Mouse (Mus musculus): ENCODE measurements around the gene Sntg2. TPM values are rescaled to one million over a fixed set of nuclear protein-coding genes. Genes with fewer than 3 reads are reported as not detected.

Sntg2 gene
- polyA plus RNA-seq (2012; rRNA removed): 2.0 and 2.3 TPM in 2 replicates

GRCm38 (mm10) chr12:30372933-30373501, at the start of gene Sntg2:
Sntg2 (minus strand) TSS chr12:30373375.
- DNase-seq (ENCODE audit: low read depth): peak; percentile 88
- TF ChIP-seq CTCF (IDR thresholded peaks at IDR 0.05; ENCODE audit: borderline replicate concordance, extremely low read depth, insufficient read depth, insufficient read length) (peak; percentile 21; the same call in 1 of the 2 replicates), POLR2A (IDR thresholded peaks at IDR 0.05; ENCODE audit: borderline replicate concordance, extremely low read depth, insufficient read depth, insufficient read length, poor library complexity, severe bottlenecking) (no peak)

GRCm38 (mm10) chr12:30416547-30416946, 43.4 kb upstream of the Sntg2 start:
- TF ChIP-seq POLR2A (IDR thresholded peaks at IDR 0.05; ENCODE audit: borderline replicate concordance, extremely low read depth, insufficient read depth, insufficient read length, poor library complexity, severe bottlenecking): no peak
- no peak for TF ChIP-seq CTCF (IDR thresholded peaks at IDR 0.05; ENCODE audit: borderline replicate concordance, extremely low read depth, insufficient read depth, insufficient read length)
- no peak for DNase-seq (ENCODE audit: low read depth)

GRCm38 (mm10) chr12:30415981-30416380, 42.8 kb upstream of the Sntg2 start:
- TF ChIP-seq CTCF (IDR thresholded peaks at IDR 0.05; ENCODE audit: borderline replicate concordance, extremely low read depth, insufficient read depth, insufficient read length) (no peak), POLR2A (IDR thresholded peaks at IDR 0.05; ENCODE audit: borderline replicate concordance, extremely low read depth, insufficient read depth, insufficient read length, poor library complexity, severe bottlenecking) (no peak)
- DNase-seq (ENCODE audit: low read depth): peak; percentile 19

- TF ChIP-seq POLR2A (IDR thresholded peaks at IDR 0.05; ENCODE audit: borderline replicate concordance, extremely low read depth, insufficient read depth, insufficient read length, poor library complexity, severe bottlenecking) (no peak), CTCF (IDR thresholded peaks at IDR 0.05; ENCODE audit: borderline replicate concordance, extremely low read depth, insufficient read depth, insufficient read length) (no peak)
- DNase-seq (ENCODE audit: low read depth): no peak
Measured at GRCm38 (mm10) chr12:30402651-30403050, 29.5 kb upstream of the Sntg2 start.

- TF ChIP-seq CTCF (IDR thresholded peaks at IDR 0.05; ENCODE audit: borderline replicate concordance, extremely low read depth, insufficient read depth, insufficient read length) (no peak), POLR2A (IDR thresholded peaks at IDR 0.05; ENCODE audit: borderline replicate concordance, extremely low read depth, insufficient read depth, insufficient read length, poor library complexity, severe bottlenecking) (no peak)
- no peak for DNase-seq (ENCODE audit: low read depth)
Measured at GRCm38 (mm10) chr12:30400531-30400930, 27.4 kb upstream of the Sntg2 start.

- no peak for TF ChIP-seq CTCF (IDR thresholded peaks at IDR 0.05; ENCODE audit: borderline replicate concordance, extremely low read depth, insufficient read depth, insufficient read length)
- TF ChIP-seq POLR2A (IDR thresholded peaks at IDR 0.05; ENCODE audit: borderline replicate concordance, extremely low read depth, insufficient read depth, insufficient read length, poor library complexity, severe bottlenecking): no peak
- no peak for DNase-seq (ENCODE audit: low read depth)
Measured at GRCm38 (mm10) chr12:30400114-30400513, 26.9 kb upstream of the Sntg2 start.

- TF ChIP-seq POLR2A (IDR thresholded peaks at IDR 0.05; ENCODE audit: borderline replicate concordance, extremely low read depth, insufficient read depth, insufficient read length, poor library complexity, severe bottlenecking) (no peak), CTCF (IDR thresholded peaks at IDR 0.05; ENCODE audit: borderline replicate concordance, extremely low read depth, insufficient read depth, insufficient read length) (no peak)
- no peak for DNase-seq (ENCODE audit: low read depth)
Measured at GRCm38 (mm10) chr12:30372293-30372692, 882 bp downstream of the Sntg2 start.

GRCm38 (mm10) chr12:30369786-30370185, 3.4 kb downstream of the Sntg2 start:
- peak; percentile 91 for DNase-seq (ENCODE audit: low read depth)
- TF ChIP-seq CTCF (IDR thresholded peaks at IDR 0.05; ENCODE audit: borderline replicate concordance, extremely low read depth, insufficient read depth, insufficient read length): peak; percentile 96
- no peak for TF ChIP-seq POLR2A (IDR thresholded peaks at IDR 0.05; ENCODE audit: borderline replicate concordance, extremely low read depth, insufficient read depth, insufficient read length, poor library complexity, severe bottlenecking)

GRCm38 (mm10) chr12:30369141-30369540, 4.0 kb downstream of the Sntg2 start:
- no peak for TF ChIP-seq CTCF (IDR thresholded peaks at IDR 0.05; ENCODE audit: borderline replicate concordance, extremely low read depth, insufficient read depth, insufficient read length)
- no peak for TF ChIP-seq POLR2A (IDR thresholded peaks at IDR 0.05; ENCODE audit: borderline replicate concordance, extremely low read depth, insufficient read depth, insufficient read length, poor library complexity, severe bottlenecking)
- no peak for DNase-seq (ENCODE audit: low read depth)

- DNase-seq (ENCODE audit: low read depth): no peak
- TF ChIP-seq POLR2A (IDR thresholded peaks at IDR 0.05; ENCODE audit: borderline replicate concordance, extremely low read depth, insufficient read depth, insufficient read length, poor library complexity, severe bottlenecking): no peak
- no peak for TF ChIP-seq CTCF (IDR thresholded peaks at IDR 0.05; ENCODE audit: borderline replicate concordance, extremely low read depth, insufficient read depth, insufficient read length)
Measured at GRCm38 (mm10) chr12:30362306-30362705, 10.9 kb downstream of the Sntg2 start.

- DNase-seq (ENCODE audit: low read depth): no peak
- no peak for TF ChIP-seq CTCF (IDR thresholded peaks at IDR 0.05; ENCODE audit: borderline replicate concordance, extremely low read depth, insufficient read depth, insufficient read length)
- TF ChIP-seq POLR2A (IDR thresholded peaks at IDR 0.05; ENCODE audit: borderline replicate concordance, extremely low read depth, insufficient read depth, insufficient read length, poor library complexity, severe bottlenecking): no peak
Measured at GRCm38 (mm10) chr12:30357666-30358065, 15.5 kb downstream of the Sntg2 start.

GRCm38 (mm10) chr12:30352393-30352792, 20.8 kb downstream of the Sntg2 start:
- DNase-seq (ENCODE audit: low read depth): no peak
- no peak for TF ChIP-seq CTCF (IDR thresholded peaks at IDR 0.05; ENCODE audit: borderline replicate concordance, extremely low read depth, insufficient read depth, insufficient read length)
- TF ChIP-seq POLR2A (IDR thresholded peaks at IDR 0.05; ENCODE audit: borderline replicate concordance, extremely low read depth, insufficient read depth, insufficient read length, poor library complexity, severe bottlenecking): no peak

All from brain, embryonic 14.5 days (tissue).